Mouse (Mus musculus): ENCODE results near the gene Tenm2. TPM values are rescaled to one million over a fixed set of nuclear protein-coding genes. Genes with fewer than 3 reads are reported as not detected.

The Tenm2 gene
- polyA plus RNA-seq, 1 experiment from 2014 or later = 1.2 TPM

GRCm38 (mm10) chr11:36893061-36893460 is 342.7 kb downstream of the Tenm2 start:
- no peaks in the 10 kb centered on the region for H3K27me3 ChIP-seq (replicated peaks)
- 57% methylated on average over 3 of the region's 3 CpGs for WGBS
- no peak overlapping the region for H3K9ac ChIP-seq
- H3K27ac ChIP-seq (replicated peaks) = no peak overlapping the region
- 0 out of 2 replicates have a peak, but pooled peaks cover 3% of the 10 kb centered on the region for H3K4me1 ChIP-seq
- ATAC-seq (ENCODE audit: extremely low read depth, insufficient number of reproducible peaks, low FRiP score, low TSS enrichment) = no peak
- H3K9me3 ChIP-seq = no peaks in the 10 kb centered on the region
- H3K4me3 ChIP-seq = no peak overlapping the region
- H3K36me3 ChIP-seq = no peaks in the 10 kb centered on the region
- H3K4me2 ChIP-seq = no peak overlapping the region

GRCm38 (mm10) chr11:36891106-36891505 is 344.7 kb downstream of the Tenm2 start:
- no peak for ATAC-seq (ENCODE audit: extremely low read depth, insufficient number of reproducible peaks, low FRiP score, low TSS enrichment)
- Histone ChIP-seq H3K9me3 (no peaks in the 10 kb centered on the region), H3K27me3 (replicated peaks) (no peaks in the 10 kb centered on the region), H3K9ac (no peak overlapping the region), H3K36me3 (no peaks in the 10 kb centered on the region), H3K4me3 (no peak overlapping the region), H3K4me1 (peaks cover 6% of the 10 kb centered on the region; the same call in 1 of the 2 replicates), H3K27ac (replicated peaks) (no peak overlapping the region), H3K4me2 (no peak overlapping the region)
- 34% methylated on average over 3 of the region's 3 CpGs for WGBS

- Histone ChIP-seq H3K27ac (replicated peaks) (no peak overlapping the region), H3K4me1 (peaks cover 6% of the 10 kb centered on the region; the same call in 1 of the 2 replicates), H3K27me3 (replicated peaks) (no peaks in the 10 kb centered on the region), H3K9ac (no peak overlapping the region), H3K36me3 (no peaks in the 10 kb centered on the region), H3K9me3 (no peaks in the 10 kb centered on the region), H3K4me3 (no peak overlapping the region), H3K4me2 (no peak overlapping the region)
- no peak for ATAC-seq (ENCODE audit: extremely low read depth, insufficient number of reproducible peaks, low FRiP score, low TSS enrichment)
- WGBS = 45% methylated on average over 7 of the region's 7 CpGs
These were observed 348.3 kb downstream of the Tenm2 start for GRCm38 (mm10) chr11:36887490-36887889.

GRCm38 (mm10) chr11:36886147-36886546 is 349.6 kb downstream of the Tenm2 start:
- Histone ChIP-seq H3K9me3 (no peaks in the 10 kb centered on the region), H3K9ac (no peak overlapping the region), H3K4me2 (no peak overlapping the region), H3K27ac (replicated peaks) (no peak overlapping the region), H3K4me1 (peaks cover 5% of the 10 kb centered on the region; the same call in 1 of the 2 replicates), H3K4me3 (no peak overlapping the region), H3K27me3 (replicated peaks) (no peaks in the 10 kb centered on the region), H3K36me3 (no peaks in the 10 kb centered on the region)
- ATAC-seq (ENCODE audit: extremely low read depth, insufficient number of reproducible peaks, low FRiP score, low TSS enrichment) = no peak
- 90% methylated on average over 3 of the region's 3 CpGs for WGBS

- Histone ChIP-seq H3K4me2 (no peak overlapping the region), H3K27ac (replicated peaks) (no peak overlapping the region), H3K9ac (no peak overlapping the region), H3K36me3 (no peaks in the 10 kb centered on the region), H3K27me3 (replicated peaks) (no peaks in the 10 kb centered on the region), H3K9me3 (no peaks in the 10 kb centered on the region), H3K4me3 (no peak overlapping the region), H3K4me1 (peaks cover 4% of the 10 kb centered on the region)
- 53% methylated on average over 4 of the region's 4 CpGs for WGBS
- no peak for ATAC-seq (ENCODE audit: extremely low read depth, insufficient number of reproducible peaks, low FRiP score, low TSS enrichment)
These were observed 362.8 kb downstream of the Tenm2 start for GRCm38 (mm10) chr11:36872961-36873360.

DNA sequence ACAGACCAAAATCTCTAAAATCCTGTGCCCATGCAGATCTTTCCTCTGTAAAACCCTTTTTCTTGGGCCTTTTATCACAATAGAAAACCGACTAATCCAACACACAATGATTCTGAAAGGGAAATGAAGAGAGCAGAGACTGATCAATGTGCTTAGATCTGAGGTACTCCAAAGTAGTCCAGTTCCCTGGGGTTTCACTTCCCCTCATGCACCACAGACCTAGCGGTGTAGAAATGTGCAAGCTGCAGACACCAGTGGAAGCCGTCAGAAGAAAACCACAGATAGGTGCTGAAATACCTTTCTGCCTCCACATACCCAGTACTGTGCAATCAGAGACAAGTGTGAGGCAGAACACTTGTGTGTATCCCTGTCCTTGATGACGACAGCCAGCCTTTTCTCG is 365.2 kb downstream of the Tenm2 start:
- Histone ChIP-seq H3K36me3 (no peaks in the 10 kb centered on the region), H3K4me1 (peaks cover 4% of the 10 kb centered on the region), H3K9me3 (no peaks in the 10 kb centered on the region), H3K4me2 (no peak overlapping the region), H3K4me3 (no peak overlapping the region), H3K27ac (replicated peaks) (no peak overlapping the region), H3K27me3 (replicated peaks) (no peaks in the 10 kb centered on the region), H3K9ac (no peak overlapping the region)
- no peak for ATAC-seq (ENCODE audit: extremely low read depth, insufficient number of reproducible peaks, low FRiP score, low TSS enrichment)
- WGBS = 67% methylated on average over 5 of the region's 5 CpGs

DNA sequence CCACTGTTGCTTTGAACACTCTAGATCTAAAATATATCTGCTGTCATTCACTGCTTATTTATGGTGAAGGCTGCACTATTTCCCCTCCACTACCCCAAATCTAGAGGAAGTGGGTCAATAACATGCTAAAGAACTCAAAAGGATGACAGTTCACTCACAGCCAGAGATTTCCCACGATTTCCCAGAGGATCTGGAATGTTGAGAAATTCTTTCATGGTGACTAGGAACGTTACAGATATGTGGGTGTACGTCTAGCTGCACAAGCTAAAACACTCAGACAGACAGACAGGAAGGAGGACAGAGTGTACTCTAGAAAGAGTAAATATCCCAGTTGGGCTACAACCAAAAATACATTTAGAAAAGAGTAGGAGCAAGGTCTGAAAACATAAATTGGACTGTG is 384.1 kb downstream of the Tenm2 start:
- no peak overlapping the region for H3K9ac ChIP-seq
- H3K27me3 ChIP-seq (replicated peaks) = no peaks in the 10 kb centered on the region
- H3K9me3 ChIP-seq = no peaks in the 10 kb centered on the region
- H3K4me3 ChIP-seq = no peak overlapping the region
- no peak overlapping the region for H3K27ac ChIP-seq (replicated peaks)
- H3K4me2 ChIP-seq = no peak overlapping the region
- H3K36me3 ChIP-seq = no peaks in the 10 kb centered on the region
- WGBS = 17% methylated on average over 3 of the region's 3 CpGs
- ATAC-seq (ENCODE audit: extremely low read depth, insufficient number of reproducible peaks, low FRiP score, low TSS enrichment) = no peak
- H3K4me1 ChIP-seq = 0 out of 2 replicates have a peak, but pooled peaks cover 3% of the 10 kb centered on the region

DNA sequence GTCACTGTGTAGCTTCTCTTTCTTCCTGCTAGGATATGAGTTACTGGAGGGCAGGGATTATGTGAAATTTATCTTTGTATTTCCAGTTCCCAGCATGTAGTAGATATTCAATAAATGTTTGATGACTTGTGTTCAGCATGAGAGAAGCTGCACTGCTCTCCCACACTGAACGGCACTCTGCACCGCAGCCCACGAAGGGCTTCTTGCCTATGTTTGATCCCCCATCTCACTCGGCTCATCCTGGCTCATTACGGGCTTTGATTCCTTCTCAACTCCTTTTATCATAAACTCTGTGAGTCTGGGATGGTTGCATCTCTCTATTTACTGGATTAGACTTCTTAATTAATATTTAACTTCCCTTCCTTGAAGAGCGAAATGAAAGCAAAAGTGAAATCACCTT is 388.3 kb downstream of the Tenm2 start:
- WGBS = 79% methylated on average over 6 of the region's 6 CpGs
- Histone ChIP-seq H3K9me3 (no peaks in the 10 kb centered on the region), H3K4me1 (0 out of 2 replicates have a peak, but pooled peaks cover 3% of the 10 kb centered on the region), H3K27me3 (replicated peaks) (no peaks in the 10 kb centered on the region), H3K9ac (no peak overlapping the region), H3K36me3 (no peaks in the 10 kb centered on the region), H3K4me3 (no peak overlapping the region), H3K4me2 (no peak overlapping the region), H3K27ac (replicated peaks) (no peak overlapping the region)
- ATAC-seq (ENCODE audit: extremely low read depth, insufficient number of reproducible peaks, low FRiP score, low TSS enrichment) = no peak

DNA sequence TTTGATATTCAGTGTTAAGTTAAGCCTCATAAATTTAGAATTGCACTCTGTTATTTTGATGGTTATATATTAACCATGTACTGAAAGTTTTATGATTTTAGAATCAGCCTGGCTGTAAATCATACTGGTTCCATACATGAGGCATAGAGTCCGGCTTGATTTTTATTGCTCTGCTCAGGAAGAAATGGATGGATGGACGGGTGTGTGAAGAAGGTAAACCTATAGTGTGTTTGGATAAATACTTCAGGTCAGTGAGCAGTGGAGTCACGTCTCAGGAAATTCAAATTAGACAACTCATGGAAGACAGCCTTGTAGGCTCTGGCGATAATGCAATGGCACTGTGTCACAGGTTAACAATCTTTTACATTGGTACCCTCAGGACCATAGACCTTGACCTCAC is 402.9 kb downstream of the Tenm2 start:
- Histone ChIP-seq H3K4me2 (no peak overlapping the region), H3K27me3 (replicated peaks) (no peaks in the 10 kb centered on the region), H3K4me3 (no peak overlapping the region), H3K27ac (replicated peaks) (no peak overlapping the region), H3K9me3 (no peaks in the 10 kb centered on the region), H3K36me3 (no peaks in the 10 kb centered on the region), H3K4me1 (no peaks in the 10 kb centered on the region), H3K9ac (no peak overlapping the region)
- ATAC-seq (ENCODE audit: extremely low read depth, insufficient number of reproducible peaks, low FRiP score, low TSS enrichment) = no peak
- WGBS = 71% methylated on average over 4 of the region's 4 CpGs

DNA sequence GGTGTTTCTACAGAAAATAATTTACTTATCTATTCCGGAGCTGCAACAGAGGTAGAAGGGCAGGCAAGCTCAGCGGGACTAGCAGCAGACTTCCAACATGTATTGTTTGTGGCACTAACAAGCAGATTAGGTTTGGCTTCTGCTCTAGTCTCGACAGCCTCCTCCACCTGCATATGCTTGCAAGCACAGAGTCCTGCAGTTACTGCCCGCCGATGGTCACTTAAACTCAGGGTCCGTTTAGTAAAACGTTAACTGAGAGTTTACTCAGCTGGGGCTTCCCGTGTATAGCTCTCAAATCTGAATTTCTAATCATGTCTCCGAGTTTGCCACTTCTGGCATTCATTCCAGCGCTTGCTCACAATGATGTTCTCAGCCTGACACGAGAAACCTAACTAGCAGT is 404.3 kb downstream of the Tenm2 start:
- Histone ChIP-seq H3K27me3 (replicated peaks) (no peaks in the 10 kb centered on the region), H3K4me3 (no peak overlapping the region), H3K4me1 (no peaks in the 10 kb centered on the region), H3K36me3 (no peaks in the 10 kb centered on the region), H3K27ac (replicated peaks) (no peak overlapping the region), H3K9ac (no peak overlapping the region), H3K4me2 (no peak overlapping the region), H3K9me3 (no peaks in the 10 kb centered on the region)
- no peak for ATAC-seq (ENCODE audit: extremely low read depth, insufficient number of reproducible peaks, low FRiP score, low TSS enrichment)
- 70% methylated on average over 11 of the region's 11 CpGs for WGBS

DNA sequence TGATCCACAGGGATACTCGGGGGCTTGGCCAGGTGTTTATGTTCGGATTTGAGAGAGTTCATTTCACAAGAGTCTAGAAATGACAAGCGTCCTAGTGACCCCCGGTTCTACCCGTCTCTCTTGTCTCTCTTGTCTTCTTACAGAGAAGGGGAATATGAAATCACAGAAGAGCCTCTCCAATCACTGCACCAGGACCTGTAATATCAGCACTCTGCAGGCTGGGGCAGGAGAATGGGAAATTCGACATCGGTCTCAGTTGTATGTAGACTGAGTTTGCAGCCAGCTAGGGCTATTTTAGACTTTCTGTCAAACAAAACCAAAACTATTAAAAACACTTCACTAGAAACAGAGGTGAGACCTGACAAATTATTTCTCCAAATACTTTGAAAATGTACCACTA is 411.1 kb downstream of the Tenm2 start:
- Histone ChIP-seq H3K9ac (no peak overlapping the region), H3K27me3 (replicated peaks) (no peaks in the 10 kb centered on the region), H3K4me1 (no peaks in the 10 kb centered on the region), H3K4me3 (no peak overlapping the region), H3K27ac (replicated peaks) (no peak overlapping the region), H3K9me3 (no peaks in the 10 kb centered on the region), H3K36me3 (no peaks in the 10 kb centered on the region), H3K4me2 (peak overlapping the region; percentile 4; the same call in 1 of the 2 replicates)
- no peak for ATAC-seq (ENCODE audit: extremely low read depth, insufficient number of reproducible peaks, low FRiP score, low TSS enrichment)
- WGBS = 40% methylated on average over 7 of the region's 7 CpGs

DNA sequence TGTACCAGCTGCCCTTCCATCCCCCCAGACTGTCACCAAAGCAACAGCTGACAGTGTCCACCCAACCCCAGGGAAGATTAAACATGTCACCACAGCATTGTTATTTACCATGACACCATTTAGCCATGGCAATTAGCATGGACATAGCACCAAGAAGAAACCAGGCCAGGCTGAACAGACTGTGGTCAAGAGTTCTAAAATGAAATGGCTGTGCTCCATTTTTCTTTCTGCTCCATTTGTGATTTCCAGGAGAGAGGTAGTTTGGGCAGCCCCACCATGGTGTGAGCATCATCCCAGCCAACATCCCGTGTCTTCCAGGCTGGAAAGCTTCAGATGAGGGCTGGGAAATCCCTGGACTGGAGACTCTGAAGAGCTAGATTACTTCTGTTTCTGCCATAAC is 431.1 kb downstream of the Tenm2 start:
- 57% methylated on average over 1 of the region's 1 CpGs for WGBS
- no peak overlapping the region for H3K4me3 ChIP-seq
- no peaks in the 10 kb centered on the region for H3K9me3 ChIP-seq
- H3K27ac ChIP-seq (replicated peaks) = no peak overlapping the region
- no peak overlapping the region for H3K4me2 ChIP-seq
- ATAC-seq (ENCODE audit: extremely low read depth, insufficient number of reproducible peaks, low FRiP score, low TSS enrichment) = no peak
- H3K4me1 ChIP-seq = no peaks in the 10 kb centered on the region
- H3K36me3 ChIP-seq = no peaks in the 10 kb centered on the region
- no peak overlapping the region for H3K9ac ChIP-seq
- H3K27me3 ChIP-seq (replicated peaks) = no peaks in the 10 kb centered on the region
